Mouse (Mus musculus) liver, postnatal 0 days (tissue): ENCODE measurements around the gene Gm20388.

ENCODE experiments used
- CTCF ChIP-seq: sonication (generic); IDR thresholded peaks from 2 replicates; pipeline ENCODE4 v1.5.1; 2016; ENCODE audit warnings: antibody characterized with exemption, low read depth
- EP300 ChIP-seq: IDR thresholded peaks from 2 replicates; pipeline ENCODE4 v1.6.1; 2016; ENCODE audit warnings: antibody characterized with exemption, low read depth, mild to moderate bottlenecking

DNA sequence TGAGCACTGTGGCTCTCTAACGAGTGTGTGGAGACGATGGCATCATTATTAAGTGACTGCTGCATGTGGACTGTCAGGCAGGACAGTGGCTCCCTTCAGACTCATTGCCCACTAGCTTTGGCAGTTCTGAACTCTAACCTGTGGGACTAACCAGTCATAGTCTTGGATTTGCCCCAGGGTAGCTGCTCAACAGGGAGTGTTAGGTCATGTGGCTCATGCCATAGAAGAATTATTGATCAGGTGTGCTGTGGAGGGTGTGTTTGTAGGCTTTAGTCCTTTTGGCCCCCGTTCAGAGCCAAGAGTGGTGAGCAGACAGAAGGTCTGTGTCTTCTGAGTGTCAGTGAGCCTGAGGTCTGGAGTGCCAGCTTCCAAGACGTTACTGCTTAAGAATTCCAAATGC lies 2082.3 kb downstream of the Gm20388 start:
- TF ChIP-seq EP300 (no peak), CTCF (no peak)
